Mouse (Mus musculus): ENCODE data around the gene 2310034G01Rik.

GRCm38 (mm10) chr19:46356701-46357138, 6.6 kb upstream of the 2310034G01Rik start:
- TF ChIP-seq CHD2 (IDR thresholded peaks at IDR 0.05; ENCODE audit: low read depth, low read length) (peak; percentile 75; the same call in 1 of the 2 replicates), HCFC1 (IDR thresholded peaks at IDR 0.05; ENCODE audit: borderline replicate concordance, insufficient read depth, low read length) (peak; percentile 91)

Data from ES-E14 (cell line).